Mouse (Mus musculus) neural tube, embryonic 11.5 days (tissue): Measurements from ENCODE around the gene Gcsam. TPM values are rescaled to one million over a fixed set of nuclear protein-coding genes. Genes with fewer than 3 reads are reported as not detected.

Experiments used
- ATAC-seq: fragments of 200-750 bp; cut with Nextera tagmentation; 2 replicates; pipeline ENCODE4 v1.8.0; 2017; ENCODE audit warnings: moderate number of reproducible peaks, mild to moderate bottlenecking, moderate TSS enrichment, moderate library complexity; ENCODE audit not compliant: insufficient read depth, low FRiP score, low TSS enrichment
- DNase-seq: peaks from one replicate; pipeline ENCODE4 v3.0.0-alpha.2; 2015; ENCODE audit warnings: low spot score
- H3K27ac ChIP-seq: fragments of 300-500 bp; sonication (generic); 2 replicates; pipeline ENCODE4 v1.5.1; 2014; ENCODE audit warnings: low read depth, mild to moderate bottlenecking, low read length
- H3K27me3 ChIP-seq: fragments of 300-500 bp; sonication (generic); 2 replicates; pipeline ENCODE4 v1.6.1; 2014; ENCODE audit warnings: mild to moderate bottlenecking, low read length, mixed read lengths; ENCODE audit not compliant: control insufficient read depth, insufficient read depth
- H3K36me3 ChIP-seq: fragments of 300-500 bp; sonication (generic); 2 replicates; pipeline ENCODE4 v1.6.1; 2014; ENCODE audit warnings: mild to moderate bottlenecking, low read length, moderate library complexity, mixed read lengths; ENCODE audit not compliant: control insufficient read depth, insufficient read depth
- H3K4me1 ChIP-seq: fragments of 300-500 bp; sonication (generic); 2 replicates; pipeline ENCODE4 v1.6.1; 2014; ENCODE audit warnings: low read length, mixed read lengths; ENCODE audit not compliant: control insufficient read depth, insufficient read depth
- H3K4me2 ChIP-seq: fragments of 300-500 bp; sonication (generic); 2 replicates; pipeline ENCODE4 v1.6.1; 2014; ENCODE audit warnings: low read depth, mild to moderate bottlenecking, moderate library complexity
- H3K4me3 ChIP-seq: fragments of 300-500 bp; sonication (generic); 2 replicates; pipeline ENCODE4 v1.5.1; 2014; ENCODE audit warnings: low read depth, low read length
- H3K9ac ChIP-seq: fragments of 300-500 bp; sonication (generic); 2 replicates; pipeline ENCODE4 v1.6.1; 2014; ENCODE audit warnings: mild to moderate bottlenecking, low read length
- H3K9me3 ChIP-seq: fragments of 300-500 bp; sonication (generic); 2 replicates; pipeline ENCODE4 v1.6.1; 2016; ENCODE audit warnings: low read length; ENCODE audit not compliant: control insufficient read depth
- WGBS: fragments of 180-500 bp; shearing (Covaris S2); extraction: QIAGEN DNeasy Blood & Tissue Kit; methylation state at CpG from one replicate; pipeline ENCODE4 v1.1.7; 2014; 5-methylcytosine and 5-hydroxymethylcytosine counted together
- polyA plus RNA-seq: library from polyadenylated mRNA; unstranded; fragments of >200 nt; fragmentation: Nextera tagmentation; extraction: Ambion mirVana; gene quantifications from 2 replicates; pipeline ENCODE4 v1.2.1, GENCODE M21; 2014

Gene Gcsam
- polyA plus RNA-seq, 1 experiment from 2014 or later = 0.12 TPM

DNA sequence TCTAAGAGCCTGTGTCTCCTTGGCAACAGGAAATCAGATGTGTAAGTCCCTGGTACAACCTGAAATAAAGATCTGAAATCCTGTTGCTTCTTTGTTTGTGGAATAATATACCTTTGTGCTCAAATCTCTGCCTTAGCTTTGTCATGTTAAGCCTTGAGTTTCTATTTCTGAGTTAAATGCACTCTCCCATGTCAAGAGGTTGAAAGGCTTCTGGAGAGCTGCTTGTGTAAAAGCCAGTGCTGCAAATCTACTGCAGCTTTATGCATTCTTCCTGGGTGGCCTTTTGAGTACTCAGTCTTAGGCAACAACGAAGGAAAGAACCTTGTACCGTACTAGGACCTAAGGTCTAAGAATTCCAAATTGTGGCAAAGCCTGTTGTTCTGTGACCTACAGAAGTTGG is 3.1 kb downstream of the Gcsam start:
- no peaks in the 10 kb centered on the region for H3K9me3 ChIP-seq
- WGBS = 85% methylated on average over 2 of the region's 2 CpGs
- no peak overlapping the region for H3K4me2 ChIP-seq
- H3K27ac ChIP-seq = no peak overlapping the region
- H3K4me3 ChIP-seq = no peak overlapping the region
- no peaks in the 10 kb centered on the region for H3K27me3 ChIP-seq
- H3K9ac ChIP-seq = no peak overlapping the region
- no peak for ATAC-seq
- no peak for DNase-seq
- no peaks in the 10 kb centered on the region for H3K4me1 ChIP-seq
- no peaks in the 10 kb centered on the region for H3K36me3 ChIP-seq

DNA sequence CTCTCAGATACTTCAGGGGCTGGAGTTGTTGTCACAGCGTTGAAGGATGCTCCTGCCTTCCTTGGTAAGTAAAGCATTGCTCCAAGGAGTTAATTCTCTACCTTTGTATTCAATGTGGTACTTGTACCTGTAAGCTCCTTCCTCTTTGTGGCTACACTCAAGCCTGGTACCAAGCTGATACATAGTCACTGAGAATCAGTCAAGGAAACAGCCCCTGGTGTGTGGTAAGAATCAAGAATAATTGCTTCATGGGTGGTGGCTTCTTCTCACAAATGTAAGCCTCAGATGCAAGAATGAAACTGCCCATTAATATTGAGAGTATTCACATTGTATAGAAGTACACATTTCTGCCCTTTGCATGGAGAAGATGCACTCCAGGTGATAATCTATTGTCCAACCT is 5.8 kb downstream of the Gcsam start:
- no peak overlapping the region for H3K9ac ChIP-seq
- H3K27me3 ChIP-seq = no peaks in the 10 kb centered on the region
- DNase-seq = no peak
- ATAC-seq = no peak
- WGBS = 89% methylated on average over 1 of the region's 1 CpGs
- H3K27ac ChIP-seq = no peak overlapping the region
- no peaks in the 10 kb centered on the region for H3K4me1 ChIP-seq
- no peak overlapping the region for H3K4me3 ChIP-seq
- no peaks in the 10 kb centered on the region for H3K36me3 ChIP-seq
- H3K9me3 ChIP-seq = no peaks in the 10 kb centered on the region
- H3K4me2 ChIP-seq = no peak overlapping the region

DNA sequence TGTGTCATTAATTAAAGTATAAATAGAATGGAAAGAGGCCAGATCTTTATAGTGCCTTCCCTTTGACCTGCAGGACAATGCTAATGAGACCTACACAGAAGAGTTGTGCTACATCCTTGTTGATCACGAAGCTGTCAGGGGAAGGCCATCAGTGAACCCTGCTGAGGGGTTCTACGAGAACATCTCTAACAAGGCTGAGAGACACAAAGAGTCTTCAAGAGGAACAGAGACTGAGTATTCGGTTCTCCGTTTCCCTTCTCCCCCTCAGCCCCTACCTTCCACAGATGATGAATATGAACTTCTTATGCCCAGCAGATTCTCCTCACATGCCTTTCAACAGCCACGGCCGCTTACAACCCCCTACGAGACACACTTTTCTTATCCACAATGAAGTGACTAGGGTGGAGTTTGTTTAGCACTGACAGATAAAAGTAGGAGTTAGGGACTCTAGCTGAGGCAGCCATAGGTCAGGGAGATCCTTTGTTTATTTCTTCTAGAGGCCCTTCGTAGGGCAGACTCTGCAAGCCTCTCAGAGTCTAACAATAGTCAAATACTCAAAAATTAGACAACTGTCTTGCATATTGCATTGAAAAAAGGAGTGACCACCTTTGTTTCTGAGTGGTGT is 9.7 kb downstream of the Gcsam start:
- Histone ChIP-seq H3K4me3 (no peak overlapping the region), H3K36me3 (no peaks in the 10 kb centered on the region), H3K4me2 (no peak overlapping the region), H3K27ac (no peak overlapping the region), H3K9me3 (no peaks in the 10 kb centered on the region), H3K27me3 (no peaks in the 10 kb centered on the region), H3K4me1 (no peaks in the 10 kb centered on the region), H3K9ac (no peak overlapping the region)
- ATAC-seq = no peak
- WGBS = 80% methylated on average over 8 of the region's 8 CpGs
- no peak for DNase-seq

GRCm38 (mm10) chr16:45623230-45623629 is 13.1 kb downstream of the Gcsam start:
- no peak overlapping the region for H3K9ac ChIP-seq
- no peak for DNase-seq
- H3K27ac ChIP-seq = no peak overlapping the region
- H3K4me1 ChIP-seq = no peaks in the 10 kb centered on the region
- H3K9me3 ChIP-seq = no peaks in the 10 kb centered on the region
- no peaks in the 10 kb centered on the region for H3K27me3 ChIP-seq
- 86% methylated on average over 4 of the region's 4 CpGs for WGBS
- no peak overlapping the region for H3K4me2 ChIP-seq
- no peak overlapping the region for H3K4me3 ChIP-seq
- no peak for ATAC-seq
- no peaks in the 10 kb centered on the region for H3K36me3 ChIP-seq

GRCm38 (mm10) chr16:45624791-45625190 is 14.6 kb downstream of the Gcsam start:
- Histone ChIP-seq H3K4me2 (no peak overlapping the region), H3K9me3 (no peaks in the 10 kb centered on the region), H3K4me1 (no peaks in the 10 kb centered on the region), H3K27ac (no peak overlapping the region), H3K9ac (no peak overlapping the region), H3K36me3 (no peaks in the 10 kb centered on the region), H3K4me3 (no peak overlapping the region), H3K27me3 (no peaks in the 10 kb centered on the region)
- DNase-seq (no peak), ATAC-seq (no peak)
- 92% methylated on average over 2 of the region's 2 CpGs for WGBS

DNA sequence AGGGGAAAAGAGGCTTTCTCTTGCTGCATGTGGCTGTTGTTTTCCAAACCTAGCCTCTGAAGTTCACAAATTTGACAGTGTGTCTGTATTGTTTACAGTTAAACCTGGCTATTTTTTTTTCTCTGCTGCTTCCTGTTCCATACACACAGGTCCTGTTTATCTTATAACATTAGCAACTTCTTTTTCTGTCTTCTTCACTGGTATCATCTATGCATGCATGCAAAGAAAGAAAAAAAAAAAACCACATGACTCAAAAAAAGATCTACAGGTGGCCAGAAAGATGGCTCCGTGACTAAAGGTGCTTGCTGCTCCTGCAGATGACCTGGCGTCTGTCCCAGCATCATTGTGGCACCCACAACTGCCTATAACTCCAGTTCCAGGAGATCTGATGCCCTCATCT is 15.2 kb downstream of the Gcsam start:
- Histone ChIP-seq H3K36me3 (no peaks in the 10 kb centered on the region), H3K9me3 (no peaks in the 10 kb centered on the region), H3K9ac (no peak overlapping the region), H3K27ac (no peak overlapping the region), H3K4me3 (no peak overlapping the region), H3K4me1 (no peaks in the 10 kb centered on the region), H3K4me2 (no peak overlapping the region), H3K27me3 (no peaks in the 10 kb centered on the region)
- no peak for ATAC-seq
- DNase-seq = no peak
- WGBS = 81% methylated on average over 2 of the region's 2 CpGs

GRCm38 (mm10) chr16:45629497-45630105 is 19.4 kb downstream of the Gcsam start:
- H3K9me3 ChIP-seq = no peaks in the 10 kb centered on the region
- DNase-seq = no peak
- H3K36me3 ChIP-seq = no peaks in the 10 kb centered on the region
- ATAC-seq = no peak
- H3K27ac ChIP-seq = no peak overlapping the region
- no peaks in the 10 kb centered on the region for H3K4me1 ChIP-seq
- 83% methylated on average over 8 of the region's 8 CpGs for WGBS
- H3K9ac ChIP-seq = no peak overlapping the region
- H3K4me2 ChIP-seq = no peak overlapping the region
- no peaks in the 10 kb centered on the region for H3K27me3 ChIP-seq
- H3K4me3 ChIP-seq = no peak overlapping the region

DNA sequence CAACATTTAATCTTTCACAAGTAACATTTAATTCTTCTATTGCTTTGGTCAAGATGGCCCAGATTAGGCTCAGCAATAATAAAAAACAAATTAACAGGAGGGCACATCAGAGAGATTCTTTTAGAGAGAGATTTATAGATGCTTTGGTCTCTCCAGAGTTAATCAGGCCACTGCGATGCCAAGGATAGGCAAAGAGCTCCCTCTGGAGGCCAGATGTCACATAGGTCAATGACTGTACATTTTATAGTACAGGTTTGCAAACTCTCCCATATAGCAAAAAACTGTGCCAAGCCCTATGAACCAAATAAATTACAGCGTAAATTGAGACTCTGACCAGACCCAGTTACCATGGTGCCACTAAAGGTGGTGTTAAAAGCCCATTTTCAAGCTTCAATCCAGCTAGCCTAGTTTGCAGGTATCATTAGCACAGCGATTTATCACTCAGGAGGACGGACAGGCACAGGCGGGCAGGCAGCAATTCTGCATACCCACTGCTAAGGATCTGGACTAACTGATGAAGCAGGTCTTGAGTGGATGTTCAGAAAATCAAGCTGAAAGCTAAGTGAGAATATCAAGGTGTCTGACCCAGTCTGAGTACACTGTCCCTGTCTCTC is 20.3 kb downstream of the Gcsam start:
- Histone ChIP-seq H3K9me3 (no peaks in the 10 kb centered on the region), H3K4me2 (no peak overlapping the region), H3K36me3 (no peaks in the 10 kb centered on the region), H3K27me3 (no peaks in the 10 kb centered on the region), H3K4me1 (no peaks in the 10 kb centered on the region), H3K4me3 (no peak overlapping the region), H3K9ac (no peak overlapping the region), H3K27ac (no peak overlapping the region)
- WGBS = 56% methylated on average over 5 of the region's 5 CpGs
- ATAC-seq (peak; percentile 49; the same call in 1 of the 2 replicates), DNase-seq (peak; percentile 62)

GRCm38 (mm10) chr16:45632420-45632819 is 22.2 kb downstream of the Gcsam start:
- 82% methylated on average over 4 of the region's 4 CpGs for WGBS
- H3K27me3 ChIP-seq = no peaks in the 10 kb centered on the region
- H3K27ac ChIP-seq = no peak overlapping the region
- H3K4me2 ChIP-seq = no peak overlapping the region
- no peak overlapping the region for H3K4me3 ChIP-seq
- DNase-seq = no peak
- no peaks in the 10 kb centered on the region for H3K36me3 ChIP-seq
- no peak for ATAC-seq
- H3K9ac ChIP-seq = no peak overlapping the region
- no peaks in the 10 kb centered on the region for H3K4me1 ChIP-seq
- H3K9me3 ChIP-seq = no peaks in the 10 kb centered on the region
